Mouse (Mus musculus): Measurements from ENCODE around the gene Pglyrp3. TPM values are rescaled to one million over a fixed set of nuclear protein-coding genes. Genes with fewer than 3 reads are reported as not detected.
"Not testable (repeated sequence)": the region's sequence is repeated elsewhere in the genome, so short reads cannot be mapped to it uniquely, and the experiment has no call there.

Gene Pglyrp3
- total RNA-seq (2014; fragmentation: Nextera tagmentation) (not detected in 2 replicates), total RNA-seq (2017) (not detected in 2 replicates)

- no peak for ATAC-seq (replicated peaks; ENCODE audit: low FRiP score, low TSS enrichment, poor library complexity, severe bottlenecking)
These were observed at the start of gene Pglyrp3 for GRCm38 (mm10) chr3:92014283-92014682. Pglyrp3 (plus strand) TSS chr3:92014583.

- ATAC-seq (replicated peaks; ENCODE audit: low FRiP score, low TSS enrichment, poor library complexity, severe bottlenecking) = no peak
These were observed 3.4 kb upstream of the Pglyrp3 start for GRCm38 (mm10) chr3:92011001-92011400.

GRCm38 (mm10) chr3:92024541-92024940 is 10.2 kb downstream of the Pglyrp3 start:
- not testable (repeated sequence) for ATAC-seq (replicated peaks; ENCODE audit: low FRiP score, low TSS enrichment, poor library complexity, severe bottlenecking)

- no peak for ATAC-seq (replicated peaks; ENCODE audit: low FRiP score, low TSS enrichment, poor library complexity, severe bottlenecking)
These were observed 18.8 kb downstream of the Pglyrp3 start for GRCm38 (mm10) chr3:92033203-92033602.

GRCm38 (mm10) chr3:92033892-92034291 is 19.5 kb downstream of the Pglyrp3 start:
- ATAC-seq (replicated peaks; ENCODE audit: low FRiP score, low TSS enrichment, poor library complexity, severe bottlenecking) = no peak

- no peak for ATAC-seq (replicated peaks; ENCODE audit: low FRiP score, low TSS enrichment, poor library complexity, severe bottlenecking)
These were observed 36.1 kb downstream of the Pglyrp3 start for GRCm38 (mm10) chr3:92050382-92051054.

- ATAC-seq (replicated peaks; ENCODE audit: low FRiP score, low TSS enrichment, poor library complexity, severe bottlenecking) = peak; percentile 84
These were observed 66.3 kb downstream of the Pglyrp3 start for GRCm38 (mm10) chr3:92080462-92081284.

Other genes with a start within 250 kb of the Pglyrp3 start
- gene Lor, start 68.6 kb downstream of the Pglyrp3 start, total RNA-seq (2014; fragmentation: Nextera tagmentation) = not detected in 2 replicates
- gene Lor, start 68.6 kb downstream of the Pglyrp3 start, total RNA-seq (2017) = not detected in 2 replicates
- gene Prr9, start 109.4 kb downstream of the Pglyrp3 start, total RNA-seq (2014; fragmentation: Nextera tagmentation) = not detected in 2 replicates
- not detected in 2 replicates for gene Prr9, start 109.4 kb downstream of the Pglyrp3 start, total RNA-seq (2017)
- gene Lelp1, start 128.2 kb downstream of the Pglyrp3 start, total RNA-seq (2014; fragmentation: Nextera tagmentation) = not detected in 2 replicates
- gene Lelp1, start 128.2 kb downstream of the Pglyrp3 start, total RNA-seq (2017) = not detected in 2 replicates
- gene Sprr2a1, start 201.2 kb downstream of the Pglyrp3 start, total RNA-seq (2014; fragmentation: Nextera tagmentation) = not detected in 2 replicates
- not detected in 2 replicates for gene Sprr2a1, start 201.2 kb downstream of the Pglyrp3 start, total RNA-seq (2017)
- gene Sprr2a2, start 201.3 kb downstream of the Pglyrp3 start, total RNA-seq (2014; fragmentation: Nextera tagmentation) = not detected in 2 replicates
- not detected in 2 replicates for gene Sprr2a2, start 201.3 kb downstream of the Pglyrp3 start, total RNA-seq (2017)